24 mouse cellular contexts compared by ENCODE assay signal in the genomic region with DNA sequence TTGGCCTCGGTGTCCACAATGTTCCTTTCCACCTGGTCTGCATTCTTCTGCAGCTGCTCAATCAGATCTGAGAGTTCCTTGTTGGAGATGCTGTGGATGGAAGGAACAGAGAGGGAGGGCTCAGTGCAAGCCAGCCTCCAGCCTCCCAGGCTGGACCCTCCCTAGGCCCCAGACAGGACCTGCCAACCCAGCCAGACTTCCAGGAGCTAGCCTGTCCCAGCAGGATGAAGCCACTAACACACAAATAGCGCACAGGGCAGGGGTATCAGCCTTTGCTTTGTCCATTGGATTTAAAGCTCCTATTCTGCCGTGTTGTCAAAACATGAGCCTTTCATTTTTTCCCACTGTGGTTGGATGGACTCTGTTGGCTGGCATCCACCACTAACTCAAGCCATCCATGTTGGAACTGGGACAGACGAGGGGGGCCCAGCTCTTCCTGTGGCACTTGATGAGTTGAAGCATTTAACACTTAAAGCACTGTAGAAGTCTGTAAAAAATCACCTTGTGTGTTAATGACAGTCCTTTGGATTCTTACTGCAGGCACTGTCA. TPM values are rescaled to one million over a fixed set of nuclear protein-coding genes. Genes with fewer than 3 reads are reported as not detected.
A peak's percentile ranks its signal among the peaks of the same experiment; 100 is the strongest.
DNase-seq lines count a peak whose midpoint lies in the region; ATAC-seq lines count a peak whose summit lies in the region.
"Had no signal": no experiment of that assay in that cellular context is flagged by ENCODE, and none has a peak within 500 bp of the region (broad histone marks: within the 10 kb centered on the region; RNA-seq: fewer than 3 reads in every experiment).

No protein-coding gene starts in this region.

- intact Hi-C loops in heart, postnatal 14 days (cut with DNase I) = no loop called here

- ATAC-seq in forebrain, embryonic 14.5 days = no peak; the same call in 1 of the 2 replicates
- no peak for ATAC-seq in forebrain, embryonic 12.5 days (ENCODE audit: low FRiP score)
- ATAC-seq in heart, embryonic 16.5 days (replicated peaks; ENCODE audit: extremely low read depth, insufficient read depth, low FRiP score) = peak; percentile 64
- ATAC-seq: midbrain, embryonic 16.5 days had no signal

- no peaks in the 10 kb centered on the region for H3K36me3 ChIP-seq in forebrain, embryonic 14.5 days (ENCODE audit: control insufficient read depth, insufficient read depth, low read length)
- H3K36me3 ChIP-seq in forebrain, embryonic 12.5 days (replicated peaks) = no peaks in the 10 kb centered on the region
- no peaks in the 10 kb centered on the region for H3K36me3 ChIP-seq in heart, embryonic 16.5 days (ENCODE audit: control insufficient read depth, insufficient read depth)
- H3K36me3 ChIP-seq: embryonic facial prominence, embryonic 12.5 days; kidney, embryonic 15.5 days; liver, embryonic 15.5 days; lung, embryonic 15.5 days; neural tube, embryonic 15.5 days; stomach, embryonic 15.5 days had no signal

- 0 out of 2 replicates have a peak, but pooled peaks cover 2% of the 10 kb centered on the region for H3K4me1 ChIP-seq in forebrain, embryonic 14.5 days (ENCODE audit: control insufficient read depth, insufficient read depth, low read length)
- H3K4me1 ChIP-seq in forebrain, embryonic 12.5 days = no peaks in the 10 kb centered on the region
- H3K4me1 ChIP-seq in heart, embryonic 16.5 days (ENCODE audit: control insufficient read depth, insufficient read depth, low read length) = peaks cover 14% of the 10 kb centered on the region
- H3K4me1 ChIP-seq: embryonic facial prominence, embryonic 12.5 days; neural tube, embryonic 15.5 days; stomach, embryonic 15.5 days had no signal

- no peaks in the 10 kb centered on the region for H3K27me3 ChIP-seq in forebrain, embryonic 14.5 days (replicated peaks; ENCODE audit: control insufficient read depth, insufficient read depth, low read length)
- H3K27me3 ChIP-seq in forebrain, embryonic 12.5 days = no peaks in the 10 kb centered on the region
- no peaks in the 10 kb centered on the region for H3K27me3 ChIP-seq in heart, embryonic 16.5 days (ENCODE audit: control insufficient read depth, insufficient read depth, low read length)
- H3K27me3 ChIP-seq: embryonic facial prominence, embryonic 12.5 days; kidney, embryonic 15.5 days; liver, embryonic 15.5 days; lung, embryonic 15.5 days; neural tube, embryonic 15.5 days; stomach, embryonic 15.5 days had no signal

- H3K27ac ChIP-seq in forebrain, embryonic 14.5 days (ENCODE audit: low read depth, low read length) = no peak overlapping the region
- no peak overlapping the region for H3K27ac ChIP-seq in forebrain, embryonic 12.5 days
- H3K27ac ChIP-seq in heart, embryonic 16.5 days (ENCODE audit: low read length) = no peak overlapping the region
- H3K27ac ChIP-seq: embryonic facial prominence, embryonic 12.5 days; kidney, embryonic 15.5 days; liver, embryonic 15.5 days; lung, embryonic 15.5 days; macrophage; neural tube, embryonic 15.5 days; stomach, embryonic 15.5 days had no signal

- H3K4me2 ChIP-seq in forebrain, embryonic 14.5 days (ENCODE audit: low read length) = no peak overlapping the region
- H3K4me2 ChIP-seq in forebrain, embryonic 12.5 days = no peak overlapping the region
- no peak overlapping the region for H3K4me2 ChIP-seq in heart, embryonic 16.5 days (ENCODE audit: low read depth, low read length)
- H3K4me2 ChIP-seq: embryonic facial prominence, embryonic 12.5 days; kidney, embryonic 15.5 days; liver, embryonic 15.5 days; lung, embryonic 15.5 days; neural tube, embryonic 15.5 days; stomach, embryonic 15.5 days had no signal

- no peak overlapping the region for H3K9ac ChIP-seq in forebrain, embryonic 14.5 days (ENCODE audit: low read length)
- no peak overlapping the region for H3K9ac ChIP-seq in forebrain, embryonic 12.5 days
- no peak overlapping the region for H3K9ac ChIP-seq in heart, embryonic 16.5 days (ENCODE audit: low read length)
- H3K9ac ChIP-seq: embryonic facial prominence, embryonic 12.5 days; kidney, embryonic 15.5 days; liver, embryonic 15.5 days; lung, embryonic 15.5 days; neural tube, embryonic 15.5 days; stomach, embryonic 15.5 days had no signal

- 44% methylated on average over 4 of the region's 4 CpGs for WGBS in forebrain, embryonic 14.5 days
- WGBS in forebrain, embryonic 12.5 days = 68% methylated on average over 4 of the region's 4 CpGs
- WGBS in heart, embryonic 16.5 days = 41% methylated on average over 4 of the region's 4 CpGs

- no peaks in the 10 kb centered on the region; the same call in 1 of the 2 replicates for H3K9me3 ChIP-seq in forebrain, embryonic 14.5 days (replicated peaks; ENCODE audit: control insufficient read depth, low read length)
- H3K9me3 ChIP-seq in forebrain, embryonic 12.5 days = no peaks in the 10 kb centered on the region
- H3K9me3 ChIP-seq in heart, embryonic 16.5 days (replicated peaks; ENCODE audit: control insufficient read depth, low read length) = 0 out of 2 replicates have a peak, but pooled peaks cover 3% of the 10 kb centered on the region
- H3K9me3 ChIP-seq: embryonic facial prominence, embryonic 12.5 days; kidney, embryonic 15.5 days; liver, embryonic 15.5 days; lung, embryonic 15.5 days; neural tube, embryonic 15.5 days; stomach, embryonic 15.5 days had no signal

- DNase-seq in forebrain, embryonic 14.5 days (ENCODE audit: low spot score) = peak; percentile 37
- DNase-seq in heart, postnatal 14 days = no peak
- DNase-seq in 3T3-L1 (ENCODE audit: low read depth, low spot score) (peak; percentile 60), adipocyte (ENCODE audit: low spot score) (peak; percentile 39)
- DNase-seq in thymus, postnatal 36 days = no peak
- no peak for DNase-seq in left cerebral cortex, adult 8-10 months (ENCODE audit: low spot score in 2 of 2)
- DNase-seq: adrenal gland, postnatal 14 days; B cell, adult 2 months; cerebellum, adult 9-11 months; gastrocnemius, postnatal 36 days; kidney, postnatal 4 days; liver had no signal

- no peak overlapping the region for H3K4me3 ChIP-seq in forebrain, embryonic 14.5 days (ENCODE audit: low read depth, low read length)
- no peak overlapping the region for H3K4me3 ChIP-seq in forebrain, embryonic 12.5 days (replicated peaks)
- H3K4me3 ChIP-seq in heart, embryonic 16.5 days (ENCODE audit: low read length) = no peak overlapping the region
- H3K4me3 ChIP-seq: embryonic facial prominence, embryonic 12.5 days; kidney, embryonic 15.5 days; liver, embryonic 15.5 days; lung, embryonic 15.5 days; neural tube, embryonic 15.5 days; stomach, embryonic 15.5 days had no signal

RNA-seq across cellular contexts. Expression of a gene that starts 19.1 kb away (rescaled TPM):
- polyA plus RNA-seq in forebrain, embryonic 14.5 days (2014; fragmentation: Nextera tagmentation; extraction: Ambion mirVana) = 0.08 and 0.11 TPM in 2 replicates
- 0.47 and 1.1 TPM in 2 replicates for polyA plus RNA-seq in forebrain, embryonic 12.5 days (2016; fragmentation: Nextera tagmentation; extraction: Ambion mirVana)
- polyA plus RNA-seq in heart, embryonic 16.5 days (2015; fragmentation: Nextera tagmentation; extraction: Ambion mirVana) = 1.9 and 2.3 TPM in 2 replicates
- total RNA-seq in heart, postnatal 14 days (2021) = 1 to 10 TPM; 3.3 to 3.9 TPM
- 1 to 10 TPM; 1.7 to 3.0 (median 1.9) TPM for total RNA-seq in left cerebral cortex, adult 8-10 months (2022)
- total RNA-seq: MEL had no signal
- polyA plus RNA-seq: macrophage had no signal

RNA-seq across cellular contexts. Expression of a gene that starts 33.8 kb away (rescaled TPM):
- 0.17 TPM in 1 of 2 replicates, not detected in the other for polyA plus RNA-seq in forebrain, embryonic 14.5 days (2014; fragmentation: Nextera tagmentation; extraction: Ambion mirVana)
- polyA plus RNA-seq in forebrain, embryonic 12.5 days (2016; fragmentation: Nextera tagmentation; extraction: Ambion mirVana) = 0.28 and 0.33 TPM in 2 replicates
- 0.08 and 0.14 TPM in 2 replicates for polyA plus RNA-seq in heart, embryonic 16.5 days (2015; fragmentation: Nextera tagmentation; extraction: Ambion mirVana)
- total RNA-seq in heart, postnatal 14 days (2021) = under 1 TPM; 0.36 to 0.41 TPM
- total RNA-seq in left cerebral cortex, adult 8-10 months (2022) = 10 to 100 TPM in 1 of 4 experiments, 1 to 10 TPM in 3; 8.5 to 11.0 (median 8.9) TPM
- total RNA-seq: MEL had no signal
- polyA plus RNA-seq: intestine, postnatal 0 days; liver, embryonic 15.5 days; macrophage had no signal

Comparison
In these comparisons a context has a peak if more than half of its experiments do, and no peak if none do; other contexts are left out.
1. DNase-seq: peak in forebrain, embryonic 14.5 days (single experiment), 3T3-L1 (single experiment) and adipocyte (single experiment); none in heart, postnatal 14 days (0 of 2), thymus, postnatal 36 days (0 of 2) and left cerebral cortex, adult 8-10 months (0 of 2).